Mouse (Mus musculus) heart, postnatal 4 days (tissue): ENCODE measurements around the gene Fcna. TPM values are rescaled to one million over a fixed set of nuclear protein-coding genes. Genes with fewer than 3 reads are reported as not detected.

Source experiments
- DNase-seq: peaks from one replicate; pipeline ENCODE4 v3.0.0; 2021
- total RNA-seq, 2 experiments: library from RNA; stranded (reverse); gene quantifications; 2 replicates each; pipeline ENCODE4 v1.2.3; 2021

Fcna gene
- total RNA-seq = 1 to 10 TPM; 1.3 to 1.4 TPM

DNA sequence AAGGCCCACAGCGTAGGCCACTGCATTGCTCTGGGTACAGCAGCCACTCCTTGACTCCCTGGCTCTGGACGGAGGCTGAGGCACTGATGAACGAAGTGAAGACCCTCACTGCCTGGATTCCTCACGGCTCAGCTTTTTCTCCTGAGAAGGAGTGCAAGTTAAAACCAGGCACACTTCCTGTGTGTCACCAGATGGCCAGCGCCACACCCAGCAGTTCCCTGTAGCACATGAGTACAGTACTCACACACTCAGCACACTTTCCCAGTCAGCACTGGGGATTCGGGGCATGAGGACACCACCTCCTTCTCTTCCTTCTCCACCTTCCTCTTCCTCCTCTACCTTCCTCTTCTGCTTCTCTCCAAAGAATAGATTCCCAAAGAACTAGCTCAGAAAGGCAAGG is at the start of gene Fcna:
Gene Fcna (minus strand): TSS at position 220 of the 400 bp plus-strand sequence.
- no peak for DNase-seq

DNA sequence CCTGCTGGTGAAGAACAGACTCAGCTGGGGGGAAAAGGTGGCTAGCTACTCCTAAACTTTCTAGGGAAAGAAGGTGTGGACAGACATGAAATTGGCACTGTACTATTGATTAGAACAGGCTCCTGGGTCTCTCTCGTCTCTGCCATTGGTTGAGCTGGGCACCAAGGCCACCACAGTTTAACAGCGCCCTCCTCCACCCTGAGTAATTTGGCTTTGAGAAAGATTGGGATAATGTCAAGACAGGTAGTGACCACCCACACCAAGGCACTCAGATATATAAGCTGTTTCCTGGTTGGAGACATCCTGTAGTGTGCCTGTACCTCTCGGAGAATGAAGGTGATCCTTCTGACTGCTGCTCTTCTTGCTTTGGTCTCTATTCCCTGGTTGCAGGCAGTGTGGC is 48.7 kb upstream of the Fcna start, which contains the start of gene Lcn6:
Gene Lcn6 (plus strand): TSS at position 301 of the 400 bp plus-strand sequence.
- no peak for DNase-seq

DNA sequence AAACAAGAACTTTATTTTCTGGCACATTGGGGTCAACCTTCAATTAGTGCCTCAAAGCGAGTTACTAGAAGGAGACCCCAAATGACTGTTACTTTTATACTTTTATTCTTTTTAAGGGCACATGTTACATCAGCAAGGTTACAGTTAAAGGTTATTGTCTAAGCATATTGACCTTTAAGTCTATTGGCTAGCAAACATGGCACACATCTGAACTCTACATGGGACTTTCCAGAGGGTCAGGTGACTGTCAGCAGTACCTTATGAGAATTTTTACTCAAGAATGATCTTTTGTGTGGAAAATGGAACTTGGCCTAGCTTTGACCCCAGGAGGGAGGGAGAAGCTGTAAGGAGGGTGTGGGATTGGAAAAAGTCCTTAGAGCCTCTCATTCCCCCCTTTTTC is 38.7 kb upstream of the Fcna start:
- no peak for DNase-seq

DNA sequence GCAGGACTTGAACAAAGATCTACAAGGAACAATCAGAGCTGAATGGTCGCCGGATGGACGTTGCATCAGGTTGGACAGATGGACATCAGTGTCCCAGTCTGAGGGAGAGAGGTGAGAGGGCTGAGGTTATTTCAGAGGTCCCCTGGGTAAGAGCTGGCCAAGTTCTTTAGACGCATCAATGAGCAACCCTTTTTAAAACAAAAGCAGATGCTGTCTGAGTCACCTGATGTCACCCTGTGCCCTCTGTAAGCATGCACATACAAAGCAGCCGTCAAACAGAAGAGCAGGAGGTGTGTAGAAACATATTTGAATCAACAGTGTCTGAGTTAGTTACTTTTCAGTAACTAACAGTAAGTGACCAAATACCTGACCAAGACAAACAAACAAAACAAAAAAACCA is 36.3 kb upstream of the Fcna start:
- DNase-seq = no peak

DNA sequence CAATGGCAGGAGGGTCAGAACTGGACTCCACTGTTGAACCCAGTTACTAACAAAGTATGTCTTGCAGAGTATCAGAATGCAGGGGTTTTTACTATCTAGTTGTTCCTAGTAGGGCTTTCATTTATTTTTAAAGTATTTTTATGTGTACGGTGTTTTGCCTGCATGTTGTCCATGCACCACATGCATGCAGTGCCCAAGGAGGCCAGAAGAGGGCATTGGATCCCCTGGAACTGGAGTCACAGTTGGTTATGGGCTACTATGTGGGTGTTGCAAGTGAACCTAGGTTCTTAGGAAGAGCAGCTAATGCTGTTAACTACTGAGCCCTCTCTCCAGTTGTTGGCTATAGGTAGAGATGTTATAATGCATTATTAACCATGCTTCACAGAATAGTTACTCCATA is 35.7 kb upstream of the Fcna start:
- DNase-seq = peak; percentile 70

DNA sequence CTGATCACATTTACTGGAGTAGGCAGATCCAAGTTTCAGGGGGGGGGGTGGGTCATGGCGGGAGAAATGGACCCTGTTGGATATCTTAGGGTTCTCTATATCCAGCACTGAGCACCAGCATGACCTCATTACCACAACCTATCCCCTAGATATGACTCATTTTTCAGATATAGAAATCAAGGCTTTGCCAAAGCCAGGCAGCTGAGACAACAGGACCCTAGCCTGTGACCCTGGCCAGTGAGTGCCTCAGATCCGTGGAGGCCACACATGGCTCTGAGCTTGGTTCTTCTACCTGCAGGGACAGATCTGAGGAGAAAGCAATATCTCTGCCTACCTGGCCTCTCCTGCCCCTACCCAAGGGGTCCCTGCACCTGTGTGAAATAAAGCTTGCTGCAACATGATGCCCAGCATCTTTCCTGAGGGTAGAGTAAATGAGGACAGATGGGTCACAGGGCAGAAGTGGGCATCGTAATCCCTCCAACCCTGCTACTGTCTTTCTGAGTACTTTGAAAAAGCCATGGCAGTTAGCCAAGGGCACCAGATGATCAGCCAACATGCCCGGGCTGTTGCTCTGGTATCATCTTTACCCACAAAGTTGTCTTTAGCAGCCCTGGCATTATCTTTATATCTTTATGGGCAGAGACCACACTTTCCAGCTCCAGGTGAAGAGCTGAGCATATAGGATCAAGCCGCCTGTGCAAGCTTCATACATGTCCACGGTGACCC is 33.6 kb upstream of the Fcna start:
- no peak for DNase-seq

DNA sequence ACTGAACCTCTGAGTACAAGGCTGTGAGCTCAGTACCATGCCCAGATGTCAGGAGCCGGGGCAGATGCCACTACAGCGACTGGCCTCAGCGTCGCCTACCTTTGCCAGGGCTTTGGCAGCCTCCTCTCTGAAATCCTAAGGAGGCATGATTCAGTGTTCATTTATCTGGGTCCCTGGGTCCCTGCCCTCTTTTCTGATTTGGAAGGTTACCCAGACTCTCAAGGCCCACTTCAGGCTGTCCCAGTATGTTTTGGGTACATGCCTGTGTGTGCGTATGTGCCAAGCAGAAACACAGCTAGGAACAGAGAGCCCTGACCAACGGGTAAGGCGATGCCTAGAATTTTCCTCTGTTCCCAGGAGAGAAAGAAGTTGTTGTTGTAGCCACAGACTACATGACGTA is 32.4 kb upstream of the Fcna start:
- DNase-seq = no peak

DNA sequence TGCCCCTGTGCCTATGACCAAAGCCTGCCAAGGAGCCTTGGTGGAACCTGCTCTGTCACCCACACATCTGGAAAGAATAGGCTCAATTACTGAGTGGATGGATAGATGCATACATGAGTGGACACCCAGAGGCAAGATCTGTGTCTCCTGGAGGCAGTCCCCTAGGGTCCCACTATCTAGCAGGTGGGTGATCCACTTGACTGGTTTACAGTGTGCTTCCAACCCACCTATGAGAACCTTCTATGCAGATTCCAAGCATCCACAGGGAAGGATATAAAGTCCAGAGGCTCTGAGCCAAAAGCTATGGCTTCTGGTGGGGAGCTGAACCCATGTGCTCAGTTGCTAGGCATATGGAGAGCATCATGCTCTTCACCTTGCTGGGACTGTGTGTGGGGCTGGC is 29.8 kb upstream of the Fcna start, which contains the start of gene Lcn5:
Gene Lcn5 (plus strand): TSS at position 301 of the 400 bp plus-strand sequence.
- no peak for DNase-seq

DNA sequence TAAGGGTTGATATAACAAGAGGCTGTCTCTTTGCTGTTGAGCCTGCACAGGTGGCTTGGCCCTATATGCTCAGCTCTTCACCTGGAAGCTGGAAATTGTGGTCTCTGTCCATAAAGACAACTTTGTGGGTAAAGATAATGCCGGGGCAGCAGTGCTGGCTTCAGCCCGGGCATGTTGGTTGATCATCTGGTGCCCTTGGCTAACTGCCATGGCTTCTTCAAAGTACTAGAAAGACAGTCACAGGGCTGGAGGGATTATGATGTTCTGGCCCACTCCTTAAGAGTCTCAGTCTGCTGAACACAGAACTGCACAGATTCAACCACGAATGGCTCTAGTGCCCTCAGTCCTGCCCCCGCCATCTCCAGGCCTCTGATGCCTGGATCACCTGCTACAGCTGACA is 29.4 kb upstream of the Fcna start:
- peak; percentile 25 for DNase-seq

DNA sequence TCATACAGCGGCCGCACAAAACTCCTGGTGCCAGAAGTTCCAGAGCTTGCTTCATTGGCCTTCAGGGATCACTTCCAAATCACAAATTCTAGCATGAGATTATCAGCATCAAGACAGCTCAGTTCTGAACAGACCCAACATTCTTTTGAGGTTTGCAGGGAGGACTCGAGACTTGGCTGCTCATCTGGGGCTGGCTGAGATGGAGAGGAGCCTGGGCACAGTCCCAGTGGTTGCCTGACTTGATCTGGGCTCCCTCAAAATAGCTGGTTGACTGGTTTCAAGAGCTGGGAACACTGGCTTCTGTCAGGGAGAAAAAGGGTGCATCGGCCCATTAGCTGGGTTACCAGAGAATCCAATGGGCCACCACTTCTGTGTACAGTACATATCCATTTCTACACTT is 28.9 kb upstream of the Fcna start:
- peak; percentile 29 for DNase-seq

DNA sequence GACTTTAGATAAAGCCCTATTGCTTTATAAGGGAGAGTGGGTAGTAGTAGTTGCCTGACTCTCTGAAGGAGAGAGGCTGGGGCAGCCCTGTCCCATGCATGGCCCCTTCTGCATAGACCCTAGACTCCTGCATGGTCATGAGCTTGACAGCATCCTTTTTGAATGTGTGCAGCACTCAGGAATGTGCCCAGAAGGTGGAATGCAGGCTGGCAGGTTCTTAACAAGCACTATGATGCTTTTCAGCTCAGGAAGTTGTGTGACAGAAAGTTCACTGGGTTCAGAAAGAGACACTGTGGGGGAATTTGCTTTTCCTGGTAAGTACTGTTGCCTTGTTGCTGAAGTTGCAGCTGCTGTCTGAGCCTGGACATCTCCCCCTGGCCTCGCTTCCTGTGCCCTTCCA is 26.7 kb upstream of the Fcna start:
- no peak for DNase-seq

DNA sequence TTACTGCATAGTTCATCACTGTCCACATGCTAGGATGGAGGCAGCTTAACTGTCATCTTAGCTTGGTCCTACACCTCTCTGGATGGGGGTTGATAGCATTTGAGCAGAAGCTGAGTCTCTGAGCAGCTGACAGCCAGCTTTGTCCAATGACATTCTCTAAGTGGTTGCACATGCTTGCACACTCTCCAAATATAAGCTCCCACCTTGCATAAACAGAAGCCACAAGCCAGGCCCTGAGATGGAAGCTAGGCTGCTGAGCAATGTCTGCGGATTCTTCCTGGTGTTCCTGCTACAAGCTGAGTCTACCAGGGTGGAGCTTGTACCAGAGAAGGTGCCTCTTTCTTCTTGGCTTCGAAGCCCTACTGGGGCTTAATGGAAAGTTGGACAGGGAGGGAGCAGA is 25.1 kb upstream of the Fcna start, which contains the start of gene Lcn8:
Gene Lcn8 (plus strand): TSS at position 219 of the 400 bp plus-strand sequence.
- no peak for DNase-seq

DNA sequence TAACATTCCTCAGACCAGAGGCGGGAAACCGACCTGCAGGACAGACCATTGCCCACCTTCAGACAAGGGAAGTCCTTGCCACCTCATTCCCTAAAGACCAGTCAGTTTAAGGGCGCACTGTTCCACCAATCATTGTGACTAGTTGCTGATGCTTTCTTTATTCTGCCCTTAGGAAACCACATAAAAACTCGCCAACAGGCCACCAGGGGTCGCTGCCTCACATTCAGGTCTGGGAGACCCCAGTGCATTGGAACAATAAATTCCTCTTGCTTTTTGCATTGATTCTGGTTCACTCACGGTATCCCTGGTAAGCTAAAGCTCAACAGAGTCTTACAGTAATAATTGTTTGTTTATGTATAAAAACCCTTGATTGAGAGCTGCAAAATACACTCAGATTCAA is 12.1 kb upstream of the Fcna start:
- DNase-seq = peak; percentile 68

DNA sequence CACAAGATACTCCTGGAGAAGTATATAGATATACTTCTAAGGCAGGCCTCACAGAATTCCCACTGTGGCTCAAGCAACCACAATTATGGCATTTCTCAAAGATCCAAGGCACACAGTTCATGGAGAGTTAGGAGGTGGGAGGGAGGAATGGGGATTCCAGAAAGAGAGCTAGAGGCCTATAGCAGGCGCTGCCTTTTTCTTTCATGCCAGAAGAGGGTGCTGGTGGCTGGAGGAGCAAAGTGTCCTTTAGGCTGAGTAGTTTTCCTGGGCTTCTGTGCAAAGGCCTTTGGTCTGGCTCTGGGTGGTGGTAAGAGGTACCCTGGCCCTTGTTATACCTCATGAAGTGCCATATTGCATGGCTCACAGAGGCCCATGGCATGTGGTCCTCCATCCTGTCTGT is 6.2 kb upstream of the Fcna start:
- DNase-seq = no peak

DNA sequence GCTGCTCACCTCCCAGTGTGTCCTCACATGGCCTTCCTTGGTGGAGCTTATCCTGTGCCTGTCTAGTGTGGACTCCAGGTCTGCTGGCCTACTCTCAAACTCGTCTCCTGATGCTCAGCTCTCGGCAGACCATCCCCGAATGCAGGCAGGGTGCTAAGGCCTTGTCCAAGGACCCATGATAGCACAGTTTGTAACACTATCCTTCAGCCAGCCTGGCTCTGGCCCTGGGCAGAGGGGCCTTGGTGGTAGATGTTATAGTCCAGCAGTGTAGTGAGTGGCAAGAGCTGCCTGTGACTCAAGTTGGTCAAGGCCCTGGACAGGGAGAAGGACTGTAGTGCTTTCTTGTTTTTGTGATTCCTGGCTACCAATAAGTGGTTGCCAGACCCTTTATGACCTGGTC is 5.8 kb upstream of the Fcna start:
- no peak for DNase-seq

DNA sequence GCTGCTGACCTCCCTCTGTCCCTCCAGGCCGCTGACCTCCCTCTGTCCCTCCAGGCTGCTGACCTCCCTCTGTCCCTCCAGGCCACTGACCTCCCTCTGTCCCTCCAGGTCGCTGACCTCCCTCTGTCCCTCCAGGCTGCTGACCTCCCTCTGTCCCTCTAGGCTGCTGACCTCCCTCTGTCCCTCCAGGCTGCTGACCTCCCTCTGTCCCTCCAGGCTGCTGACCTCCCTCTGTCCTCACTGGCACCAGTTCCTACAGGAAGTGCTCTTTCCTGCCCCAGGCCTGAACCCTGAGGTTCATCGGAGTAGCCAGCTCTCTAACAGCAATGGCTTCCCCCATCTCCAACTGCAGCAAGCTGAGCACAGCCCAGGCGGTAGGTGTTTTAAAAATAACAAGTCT is 908 bp upstream of the Fcna start:
- no peak for DNase-seq

DNA sequence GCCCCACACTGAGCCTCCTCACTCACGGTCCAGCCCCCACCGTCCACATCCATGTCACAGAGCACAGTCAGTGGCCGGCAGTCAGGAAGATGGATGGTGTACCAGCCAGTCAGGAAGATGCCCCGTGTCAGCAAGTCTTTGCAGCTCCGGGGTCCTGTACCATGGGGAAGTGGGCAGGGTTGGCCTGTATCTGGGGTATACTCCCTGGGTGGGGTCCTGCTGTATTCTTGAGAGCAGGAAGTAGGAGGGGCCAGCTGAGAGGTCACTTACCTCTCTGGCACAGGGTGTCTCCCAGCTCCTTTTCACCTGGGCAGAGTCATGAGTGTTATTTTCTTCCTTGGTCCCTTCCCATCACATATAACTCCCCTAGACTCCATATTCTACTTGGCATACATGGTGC is 1.8 kb downstream of the Fcna start:
- DNase-seq = no peak

DNA sequence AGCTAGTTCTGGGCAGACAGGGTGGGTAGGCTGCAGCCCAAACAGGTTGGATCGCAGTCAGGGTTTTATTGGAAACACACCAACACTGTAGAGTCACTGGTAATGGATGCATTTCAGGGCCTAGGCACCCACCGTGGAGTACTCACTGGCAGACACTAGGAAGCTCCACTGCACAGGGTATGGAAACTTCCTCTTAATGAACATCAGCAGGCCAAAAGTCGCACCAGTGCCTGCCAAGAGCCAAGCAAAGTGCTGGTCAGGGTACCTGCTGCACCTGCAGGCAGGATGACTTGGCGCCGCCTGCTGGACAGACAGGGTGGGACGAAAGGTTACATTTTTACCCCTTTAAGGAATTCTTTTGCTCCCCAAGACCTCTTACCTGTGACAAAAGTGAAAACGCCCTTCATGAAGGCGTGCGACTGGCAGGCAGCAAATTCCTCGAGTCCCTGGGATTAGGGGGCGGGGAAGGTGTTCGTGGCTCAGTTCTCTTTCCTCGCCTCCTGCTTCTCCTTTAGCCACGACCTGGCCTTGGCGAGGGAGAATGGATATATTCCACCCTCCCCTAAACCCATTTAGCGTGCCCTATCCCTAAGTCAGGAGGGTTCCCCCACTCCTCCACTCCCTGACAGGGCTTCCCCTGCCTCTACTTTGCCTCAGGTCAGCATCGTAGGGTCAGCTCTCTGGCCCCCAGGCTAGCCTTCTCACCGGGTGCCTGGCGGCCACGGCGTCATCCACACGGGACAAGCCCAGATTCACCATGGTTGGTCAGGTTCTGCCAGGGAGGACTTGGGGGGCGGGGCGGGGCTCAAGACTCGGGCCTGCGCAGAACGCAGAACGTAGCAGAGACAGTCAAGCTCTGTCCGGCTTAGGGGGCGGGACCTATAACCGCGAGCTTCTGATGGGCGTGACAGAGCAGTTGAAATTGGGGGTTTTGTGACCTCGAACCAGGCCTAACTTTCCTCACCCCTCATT is 6.3 kb downstream of the Fcna start, which contains the start of gene Tmem141:
Gene Tmem141 (minus strand): TSS at position 777 of the 972 bp plus-strand sequence.
- peak; percentile 92 for DNase-seq

DNA sequence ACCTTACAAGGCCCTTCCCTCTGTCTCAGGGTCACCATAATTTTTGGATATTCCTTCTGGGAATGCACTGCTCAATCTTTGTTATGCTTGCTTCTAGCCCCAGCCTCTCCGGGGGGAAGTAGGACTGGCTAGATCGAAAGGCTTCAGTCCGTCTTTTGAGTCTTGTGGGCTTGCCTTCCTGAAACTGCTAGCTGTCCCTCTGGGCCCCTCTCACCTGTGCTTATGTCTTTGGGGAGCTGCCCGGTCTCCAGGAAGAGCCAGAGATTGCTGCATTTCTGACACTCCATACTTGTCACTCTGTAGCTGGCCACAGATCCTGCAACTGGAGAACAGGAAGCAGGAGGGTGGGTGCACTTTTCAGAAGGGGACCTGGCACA is 7.0 kb downstream of the Fcna start:
- no peak for DNase-seq

DNA sequence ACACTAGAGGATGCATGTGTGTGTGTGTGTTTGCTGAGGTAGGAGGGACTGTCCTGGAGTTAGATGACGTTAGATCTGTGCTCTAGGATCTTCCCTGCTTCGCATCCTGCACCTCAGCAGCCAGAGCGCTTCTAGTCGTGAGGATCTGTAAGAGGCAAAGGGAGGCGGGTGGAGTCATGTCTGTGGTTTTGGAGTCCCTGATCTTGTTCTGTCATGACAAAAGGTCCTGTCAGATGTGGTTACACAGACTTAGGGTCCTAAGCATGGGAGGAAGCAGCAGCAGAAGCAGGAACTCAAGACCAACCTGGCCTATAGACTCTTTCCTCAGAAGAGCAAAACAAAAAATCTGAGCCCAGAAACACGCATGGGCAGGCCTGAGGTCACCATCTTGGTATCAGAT is 7.4 kb downstream of the Fcna start:
- DNase-seq = no peak

DNA sequence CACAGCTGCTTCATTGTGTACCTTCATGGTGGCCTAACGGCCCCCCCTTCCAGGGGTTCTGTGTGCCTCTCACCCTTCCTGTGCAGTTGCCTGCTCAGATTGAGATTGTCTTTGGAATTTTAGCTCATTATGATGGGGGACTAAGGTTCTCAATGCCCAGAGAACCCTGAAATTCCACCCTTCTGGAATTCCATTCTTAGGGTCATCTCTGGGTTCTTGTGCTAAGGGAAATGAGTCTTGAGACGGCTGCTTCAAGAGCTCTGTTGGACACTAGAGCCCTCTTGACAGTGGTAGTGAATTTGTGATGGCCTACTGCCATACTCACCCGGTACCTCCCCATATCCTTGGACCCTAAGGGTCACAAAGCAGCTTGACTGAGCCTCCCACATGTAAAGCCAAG is 10.3 kb downstream of the Fcna start, which contains the start of gene Ccdc183:
Gene Ccdc183 (minus strand): TSS at position 101 of the 400 bp plus-strand sequence.
- DNase-seq = no peak

DNA sequence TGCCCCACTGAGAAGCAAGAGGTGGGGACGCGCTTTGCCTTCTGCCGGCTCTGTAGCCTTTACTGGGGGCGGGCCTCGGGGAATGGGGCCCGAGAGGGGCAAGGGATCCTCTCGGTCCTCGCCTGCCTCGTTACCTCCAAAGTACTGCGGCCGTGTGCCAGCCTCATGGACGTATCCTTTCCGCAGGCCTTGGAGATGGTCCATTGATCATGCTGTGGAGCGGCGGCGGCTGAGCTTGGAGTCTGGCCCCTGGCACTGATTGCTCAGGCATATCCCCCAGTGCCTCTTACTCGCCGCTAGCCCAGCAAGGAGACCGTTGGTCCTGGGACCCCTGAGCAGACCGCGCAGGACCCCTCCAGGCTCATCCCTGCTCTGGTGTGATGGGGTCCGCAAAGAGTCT is 11.4 kb downstream of the Fcna start:
- no peak for DNase-seq

DNA sequence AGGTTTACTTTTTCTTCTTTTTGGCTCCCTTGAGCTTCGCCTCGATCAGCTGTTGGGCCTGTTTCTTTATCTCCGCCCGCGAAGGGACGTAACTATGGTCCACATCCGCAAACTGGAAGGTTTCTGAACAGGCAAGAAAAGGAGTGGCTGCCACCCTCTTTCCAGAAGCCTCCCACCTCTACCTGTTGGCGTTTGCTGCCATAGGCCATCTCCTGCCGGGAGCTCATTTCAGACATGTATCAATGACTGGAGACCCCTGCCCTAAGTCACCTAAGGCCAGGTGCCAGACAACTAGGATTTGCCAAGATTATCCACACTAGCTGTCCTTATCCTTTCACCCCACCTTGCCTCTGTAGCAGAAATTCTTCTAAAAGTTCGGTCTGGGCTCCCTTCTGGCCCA is 19.2 kb downstream of the Fcna start:
- no peak for DNase-seq
